Mouse (Mus musculus): ENCODE measurements at regions not wholly inside any gene's neighbourhood (a gene's known extent, or its start where the extent isn't known, plus 50 kb on each side); places are given as distances from the start of the nearest gene placed in this dataset.

- no peak for ATAC-seq (ENCODE audit: low FRiP score, low read depth)
- 81% methylated on average over 7 of the region's 7 CpGs for WGBS
- no peak for DNase-seq (ENCODE audit: low spot score)
- TF ChIP-seq POLR2A (IDR thresholded peaks at IDR 0.05; ENCODE audit: borderline replicate concordance, extremely low read depth, insufficient read depth, insufficient read length) = no peak
- Histone ChIP-seq H3K4me1 (ENCODE audit: control insufficient read depth, insufficient read depth, low read length) (no peaks in the 10 kb centered on the region), H3K27me3 (ENCODE audit: control insufficient read depth, insufficient read depth, low read length) (no peaks in the 10 kb centered on the region), H3K4me2 (replicated peaks; ENCODE audit: low read depth, low read length, severe bottlenecking) (no peak overlapping the region), H3K9me3 (ENCODE audit: control insufficient read depth, low read length) (no peaks in the 10 kb centered on the region), H3K4me3 (replicated peaks; ENCODE audit: low read length) (no peak overlapping the region), H3K27ac (replicated peaks; ENCODE audit: low read depth, low read length) (no peak overlapping the region), H3K9ac (ENCODE audit: low read depth, low read length, severe bottlenecking) (no peak overlapping the region), H3K36me3 (ENCODE audit: control insufficient read depth, insufficient read depth, low read length) (no peaks in the 10 kb centered on the region)
These were observed 190.7 kb upstream of the F930015N05Rik start for GRCm38 (mm10) chr11:64627180-64627579.

GRCm38 (mm10) chr11:64640947-64641346 is 204.5 kb upstream of the F930015N05Rik start:
- DNase-seq (ENCODE audit: low spot score) (no peak), ATAC-seq (ENCODE audit: low FRiP score, low read depth) (no peak)
- no peaks in the 10 kb centered on the region for H3K36me3 ChIP-seq (ENCODE audit: control insufficient read depth, insufficient read depth, low read length)
- peaks cover 3% of the 10 kb centered on the region; the same call in 1 of the 2 replicates for H3K4me1 ChIP-seq (ENCODE audit: control insufficient read depth, insufficient read depth, low read length)
- no peaks in the 10 kb centered on the region for H3K9me3 ChIP-seq (ENCODE audit: control insufficient read depth, low read length)
- no peak overlapping the region for H3K4me2 ChIP-seq (replicated peaks; ENCODE audit: low read depth, low read length, severe bottlenecking)
- no peak overlapping the region for H3K9ac ChIP-seq (ENCODE audit: low read depth, low read length, severe bottlenecking)
- H3K27me3 ChIP-seq (ENCODE audit: control insufficient read depth, insufficient read depth, low read length) = no peaks in the 10 kb centered on the region
- no peak overlapping the region for H3K4me3 ChIP-seq (replicated peaks; ENCODE audit: low read length)
- WGBS = 90% methylated on average over 4 of the region's 4 CpGs
- TF ChIP-seq POLR2A (IDR thresholded peaks at IDR 0.05; ENCODE audit: borderline replicate concordance, extremely low read depth, insufficient read depth, insufficient read length) = no peak
- H3K27ac ChIP-seq (replicated peaks; ENCODE audit: low read depth, low read length) = no peak overlapping the region

- no peak overlapping the region for H3K27ac ChIP-seq (replicated peaks; ENCODE audit: low read depth, low read length)
- no peak overlapping the region for H3K4me2 ChIP-seq (replicated peaks; ENCODE audit: low read depth, low read length, severe bottlenecking)
- DNase-seq (ENCODE audit: low spot score) = no peak
- peaks cover 7% of the 10 kb centered on the region; the same call in 1 of the 2 replicates for H3K4me1 ChIP-seq (ENCODE audit: control insufficient read depth, insufficient read depth, low read length)
- no peak overlapping the region for H3K4me3 ChIP-seq (replicated peaks; ENCODE audit: low read length)
- no peaks in the 10 kb centered on the region for H3K36me3 ChIP-seq (ENCODE audit: control insufficient read depth, insufficient read depth, low read length)
- ATAC-seq (ENCODE audit: low FRiP score, low read depth) = no peak
- H3K27me3 ChIP-seq (ENCODE audit: control insufficient read depth, insufficient read depth, low read length) = no peaks in the 10 kb centered on the region
- WGBS = 24% methylated on average over 5 of the region's 5 CpGs
- no peak overlapping the region for H3K9ac ChIP-seq (ENCODE audit: low read depth, low read length, severe bottlenecking)
- no peaks in the 10 kb centered on the region for H3K9me3 ChIP-seq (ENCODE audit: control insufficient read depth, low read length)
- TF ChIP-seq POLR2A (IDR thresholded peaks at IDR 0.05; ENCODE audit: borderline replicate concordance, extremely low read depth, insufficient read depth, insufficient read length) = no peak
These were observed 206.7 kb upstream of the F930015N05Rik start for GRCm38 (mm10) chr11:64643171-64643570.

- no peaks in the 10 kb centered on the region for H3K27me3 ChIP-seq (ENCODE audit: control insufficient read depth, insufficient read depth, low read length)
- no peak for ATAC-seq (ENCODE audit: low FRiP score, low read depth)
- H3K4me1 ChIP-seq (ENCODE audit: control insufficient read depth, insufficient read depth, low read length) = peaks cover 14% of the 10 kb centered on the region
- peak; percentile 34 for DNase-seq (ENCODE audit: low spot score)
- no peak overlapping the region for H3K27ac ChIP-seq (replicated peaks; ENCODE audit: low read depth, low read length)
- 44% methylated on average over 2 of the region's 2 CpGs for whole genome bisulfite sequencing
- no peak overlapping the region for H3K4me3 ChIP-seq (replicated peaks; ENCODE audit: low read length)
- H3K9ac ChIP-seq (ENCODE audit: low read depth, low read length, severe bottlenecking) = no peak overlapping the region
- TF ChIP-seq POLR2A (IDR thresholded peaks at IDR 0.05; ENCODE audit: borderline replicate concordance, extremely low read depth, insufficient read depth, insufficient read length) = no peak
- no peak overlapping the region for H3K4me2 ChIP-seq (replicated peaks; ENCODE audit: low read depth, low read length, severe bottlenecking)
- no peaks in the 10 kb centered on the region for H3K9me3 ChIP-seq (ENCODE audit: control insufficient read depth, low read length)
- H3K36me3 ChIP-seq (ENCODE audit: control insufficient read depth, insufficient read depth, low read length) = no peaks in the 10 kb centered on the region
These were observed 211.5 kb upstream of the F930015N05Rik start for GRCm38 (mm10) chr11:64647938-64648337.

GRCm38 (mm10) chr11:64650571-64651282 is 214.3 kb upstream of the F930015N05Rik start:
- no peak overlapping the region for H3K4me3 ChIP-seq (replicated peaks; ENCODE audit: low read length)
- WGBS = 35% methylated on average over 10 of the region's 10 CpGs
- ATAC-seq (ENCODE audit: low FRiP score, low read depth) = no peak
- peaks cover 12% of the 10 kb centered on the region for H3K4me1 ChIP-seq (ENCODE audit: control insufficient read depth, insufficient read depth, low read length)
- no peak overlapping the region for H3K9ac ChIP-seq (ENCODE audit: low read depth, low read length, severe bottlenecking)
- no peak for TF ChIP-seq POLR2A (IDR thresholded peaks at IDR 0.05; ENCODE audit: borderline replicate concordance, extremely low read depth, insufficient read depth, insufficient read length)
- H3K27ac ChIP-seq (replicated peaks; ENCODE audit: low read depth, low read length) = no peak overlapping the region
- H3K9me3 ChIP-seq (ENCODE audit: control insufficient read depth, low read length) = no peaks in the 10 kb centered on the region
- DNase-seq (ENCODE audit: low spot score) = no peak
- H3K36me3 ChIP-seq (ENCODE audit: control insufficient read depth, insufficient read depth, low read length) = no peaks in the 10 kb centered on the region
- no peak overlapping the region for H3K4me2 ChIP-seq (replicated peaks; ENCODE audit: low read depth, low read length, severe bottlenecking)
- no peaks in the 10 kb centered on the region for H3K27me3 ChIP-seq (ENCODE audit: control insufficient read depth, insufficient read depth, low read length)

All from limb, embryonic 14.5 days (tissue).